Mouse (Mus musculus) spleen, adult 18-20 months (tissue): ENCODE results near the gene Shd.

Source experiments
- DNase-seq, 2 experiments: peaks; one replicate each; pipeline ENCODE4 v3.0.0; 2022; ENCODE audit warnings: mixed read lengths in 2 of 2

The Shd gene

DNA sequence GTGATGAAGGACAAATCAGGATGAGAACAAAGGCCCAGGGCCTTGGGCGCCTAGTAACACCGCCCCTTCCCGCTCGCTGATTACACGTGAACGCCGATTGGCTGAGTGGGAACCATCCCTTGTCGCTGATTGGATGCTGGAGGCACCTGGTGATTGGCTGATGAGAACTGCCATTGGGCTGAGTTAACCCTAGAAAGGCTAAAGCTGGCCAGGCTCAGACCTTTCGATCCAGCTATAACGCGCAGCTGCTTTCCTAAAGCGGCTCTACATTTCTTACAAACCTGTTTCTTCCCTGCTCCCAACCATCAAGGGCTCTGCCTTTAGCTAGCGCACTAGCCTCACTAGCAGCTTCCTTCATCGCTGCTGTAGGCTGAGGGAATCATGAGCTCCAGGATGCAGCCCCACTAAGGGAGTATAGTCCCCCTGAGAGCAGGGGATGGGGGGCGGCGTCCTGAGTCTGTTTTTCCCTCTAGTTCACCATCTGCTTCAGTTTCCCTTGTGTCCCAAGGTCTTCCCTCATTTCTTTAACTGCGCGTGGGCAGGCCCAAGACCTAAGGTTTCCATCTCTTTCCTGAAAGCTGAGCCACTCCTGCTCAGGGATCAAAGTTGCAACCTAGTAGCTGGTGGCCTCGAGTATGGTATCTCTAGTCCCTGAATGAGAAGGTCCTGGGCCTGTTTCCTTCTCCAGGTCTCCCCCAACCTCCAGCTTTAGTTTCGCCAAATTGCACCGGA is 38.3 kb downstream of the Shd start:
- DNase-seq: peak; percentile 78 to 82

DNA sequence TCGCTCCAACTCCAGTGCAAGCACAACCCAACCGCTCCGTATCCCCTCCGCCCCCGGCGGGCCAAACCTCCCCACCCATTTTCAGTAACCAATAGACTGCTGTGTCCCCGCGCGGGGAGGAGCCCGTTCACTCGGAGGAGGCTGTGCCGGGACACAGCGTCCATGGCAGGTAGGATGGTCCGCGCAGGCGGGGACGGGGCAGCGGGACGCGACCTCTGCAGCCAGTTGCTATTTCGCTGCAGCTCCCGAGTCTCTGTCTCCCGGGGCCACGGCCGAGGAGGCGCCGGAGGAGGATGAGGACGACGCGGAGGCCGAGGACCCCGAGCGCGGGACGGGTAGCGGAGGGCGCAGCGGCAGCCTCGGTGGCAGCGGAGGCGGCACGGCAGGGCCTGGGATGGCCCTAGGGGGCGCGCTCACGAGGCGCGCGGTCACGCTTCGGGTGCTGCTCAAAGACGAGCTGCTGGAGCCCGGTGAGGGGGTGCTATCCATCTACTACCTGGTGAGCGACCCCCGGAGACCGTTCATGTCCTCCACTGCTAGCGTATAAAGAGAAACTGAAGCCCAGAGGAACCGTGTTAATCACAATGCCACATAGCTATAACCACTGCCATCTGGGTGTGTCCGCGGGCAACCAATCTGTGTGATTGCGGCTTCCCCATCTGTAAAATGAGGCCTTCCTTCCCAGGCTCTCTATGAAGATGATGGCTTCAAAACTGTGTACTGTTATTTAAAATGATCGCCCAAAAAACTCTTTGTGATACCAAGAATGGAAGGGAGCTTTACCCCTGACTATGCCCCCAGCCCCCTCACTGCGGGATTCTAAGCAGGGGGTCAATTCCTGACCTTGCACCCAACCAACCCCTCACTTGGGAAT is 39.1 kb downstream of the Shd start:
- DNase-seq: peak; percentile 85

DNA sequence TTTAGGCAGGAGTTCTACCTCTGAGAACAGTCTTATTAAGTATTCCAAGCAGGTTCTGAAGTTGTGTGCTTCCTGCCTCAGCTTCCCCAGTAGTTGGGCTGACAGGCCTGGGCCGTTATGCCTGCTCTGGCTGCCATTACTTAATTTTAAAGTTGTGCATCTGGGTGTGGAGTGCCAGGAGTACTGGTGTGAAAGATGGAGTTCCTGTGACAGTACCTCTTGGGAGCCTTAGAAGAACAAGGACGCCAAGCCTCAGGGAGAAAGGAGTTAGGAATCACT is 39.6 kb downstream of the Shd start:
- no peak for DNase-seq

DNA sequence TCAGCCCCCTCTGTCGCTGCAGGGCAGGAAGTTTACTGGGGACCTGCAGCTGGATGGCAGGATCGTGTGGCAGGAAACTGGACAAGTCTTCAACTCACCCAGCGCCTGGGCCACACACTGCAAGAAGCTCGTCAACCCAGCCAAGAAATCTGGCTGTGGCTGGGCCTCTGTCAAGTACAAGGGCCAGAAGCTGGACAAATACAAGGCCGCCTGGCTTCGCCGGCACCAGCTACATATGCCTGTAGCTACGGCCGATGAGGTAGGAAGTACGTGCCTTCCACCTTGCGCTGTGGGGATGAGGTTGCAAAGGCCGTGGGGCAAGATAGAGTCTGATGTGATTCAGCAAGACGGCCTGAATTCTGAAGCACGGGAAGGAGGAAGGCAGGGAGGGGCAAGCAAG is 40.0 kb downstream of the Shd start:
- DNase-seq: no peak

DNA sequence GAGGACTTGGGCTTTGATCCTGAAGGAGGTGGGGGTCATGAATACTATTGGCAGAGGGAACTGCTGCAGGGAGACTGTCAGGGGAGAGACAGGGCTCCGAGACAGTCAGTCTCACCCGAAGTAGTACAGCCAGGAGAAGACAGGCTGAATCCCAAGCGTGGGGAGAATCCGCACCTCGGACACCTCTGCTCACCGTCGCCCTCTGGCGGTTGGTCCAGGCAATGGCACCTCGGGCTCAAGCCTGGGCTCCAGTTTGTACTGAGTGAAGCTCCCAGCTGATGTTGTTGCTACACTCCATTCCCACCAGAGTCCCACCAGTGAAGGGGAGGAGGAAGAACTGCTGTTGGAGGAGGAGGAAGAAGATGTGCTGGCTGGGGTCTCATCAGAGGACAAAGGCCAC is 40.4 kb downstream of the Shd start:
- peak; percentile 53 to 78 for DNase-seq

DNA sequence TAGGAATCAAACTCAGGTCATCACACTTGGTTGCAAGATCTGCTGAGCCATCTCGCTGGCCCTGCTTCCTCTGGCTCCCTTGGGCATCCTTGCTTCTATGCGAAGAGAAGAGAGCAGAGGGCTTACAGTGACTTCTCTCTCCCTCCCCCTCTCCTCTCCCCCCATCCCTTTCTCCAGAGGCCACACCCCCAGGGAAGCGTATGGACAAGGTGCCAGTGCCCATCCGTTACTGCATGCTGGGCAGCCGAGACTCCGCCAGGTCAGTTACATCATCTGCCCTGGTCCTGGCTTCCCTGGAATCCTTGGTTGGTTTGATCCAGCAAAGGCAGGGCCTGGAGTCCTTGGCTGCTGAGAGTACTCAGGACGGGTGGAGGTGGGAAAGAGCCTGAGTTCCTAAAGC is 41.2 kb downstream of the Shd start:
- no peak for DNase-seq

DNA sequence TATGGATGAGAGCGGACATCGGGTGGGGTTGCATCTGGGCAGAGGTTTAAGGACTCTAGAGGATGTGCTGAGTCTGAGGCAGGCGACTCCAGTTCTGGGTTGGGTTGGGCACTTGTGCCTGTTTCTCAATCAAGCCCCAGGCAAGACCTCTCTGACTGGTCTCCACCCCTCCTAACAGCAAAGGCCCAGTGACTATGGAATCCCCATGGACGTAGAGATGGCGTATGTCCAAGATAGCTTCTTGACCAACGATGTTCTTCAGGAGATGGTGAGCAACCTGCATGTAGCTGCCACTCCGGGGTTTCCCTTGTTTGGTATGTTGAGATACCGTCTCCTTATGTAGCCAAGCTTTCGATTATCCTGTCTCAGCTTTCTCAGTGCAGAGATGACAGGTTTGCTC is 45.0 kb downstream of the Shd start:
- no peak for DNase-seq

DNA sequence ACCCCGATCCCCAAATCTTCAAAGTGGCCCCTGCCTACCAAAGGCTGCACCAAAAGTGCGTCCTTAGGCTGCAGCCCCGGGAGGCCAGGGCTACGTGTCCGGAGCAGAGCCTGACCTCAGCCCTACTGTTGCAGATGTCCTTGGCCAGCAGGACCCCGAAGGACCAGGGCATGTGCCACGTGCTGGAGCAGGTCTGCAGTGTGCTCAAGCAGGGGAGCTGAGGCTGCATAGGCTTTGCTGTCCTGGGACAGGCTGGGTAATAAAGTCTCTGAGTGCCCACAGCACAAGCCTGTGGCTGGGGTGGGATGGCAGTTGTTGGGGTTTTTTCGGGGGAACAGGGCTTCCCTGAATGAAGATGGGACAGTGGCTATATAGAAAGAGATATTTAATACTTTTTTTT is 46.1 kb downstream of the Shd start:
- no peak for DNase-seq

DNA sequence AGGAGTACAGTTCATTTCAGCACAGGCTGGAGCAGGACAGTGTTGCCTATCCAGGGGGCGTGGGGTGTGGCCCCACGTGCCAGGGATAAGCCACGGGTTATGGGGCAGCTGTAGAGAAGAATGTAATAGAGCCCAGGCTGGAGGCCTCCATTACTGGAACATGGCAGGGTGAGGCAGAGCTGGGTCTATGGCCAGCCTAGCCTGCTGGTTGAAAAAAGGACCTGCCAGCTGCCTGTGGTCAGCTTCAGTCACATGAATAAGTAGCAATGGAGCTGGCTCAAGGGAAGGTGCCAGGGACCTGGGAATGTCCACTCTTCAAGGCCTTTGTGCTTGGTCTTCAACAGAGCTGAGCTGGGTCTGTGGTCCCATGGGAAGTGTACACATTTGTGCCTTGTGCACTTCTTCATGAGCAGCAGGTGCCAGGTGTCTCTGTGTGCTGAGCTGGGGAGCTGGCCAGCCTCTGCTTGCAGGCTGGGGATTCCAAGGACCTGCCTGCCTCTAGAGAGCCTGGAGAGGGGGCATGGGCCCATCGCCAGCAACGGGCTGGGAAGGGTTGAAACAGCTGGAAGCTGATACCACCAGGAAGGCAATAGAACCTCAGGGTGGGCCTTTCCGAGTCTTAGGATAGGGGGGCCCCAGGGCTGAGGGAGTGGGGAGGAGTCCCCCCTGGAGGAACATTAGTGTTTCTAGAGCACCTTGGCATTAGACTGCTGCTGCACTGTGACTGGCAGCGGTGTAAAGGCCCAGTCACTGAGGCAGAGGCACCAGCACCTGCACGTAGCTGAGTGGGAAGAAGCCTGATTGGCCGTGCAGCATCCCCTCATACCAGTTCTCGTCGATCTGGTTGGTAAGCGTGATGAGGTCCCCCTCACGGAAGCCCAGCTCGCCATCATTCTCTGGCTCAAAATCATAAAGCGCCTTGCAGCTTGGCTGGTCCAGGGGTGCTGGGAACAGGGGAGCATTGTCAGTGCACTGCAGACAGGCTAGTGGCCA is 46.8 kb downstream of the Shd start:
- DNase-seq: no peak

DNA sequence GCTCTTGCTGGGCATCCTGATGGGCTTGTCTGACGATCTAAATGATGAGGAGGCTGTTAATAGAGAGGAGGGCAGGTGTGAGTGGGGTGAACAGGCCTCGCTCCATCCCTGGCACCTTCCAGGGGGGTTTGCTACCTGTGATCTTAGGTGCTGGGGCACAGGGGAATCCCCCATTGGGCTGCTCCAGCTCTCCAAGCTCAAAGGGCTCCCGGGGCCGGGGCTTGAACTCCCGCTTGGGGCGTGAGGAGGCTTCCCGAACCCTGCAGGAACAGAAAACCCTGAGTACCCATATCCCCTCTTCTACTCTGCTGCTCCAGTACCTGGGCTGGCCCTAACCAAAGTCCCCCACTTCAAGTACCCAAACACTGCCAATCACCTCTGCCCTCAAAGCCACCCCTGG is 47.6 kb downstream of the Shd start:
- DNase-seq: no peak

DNA sequence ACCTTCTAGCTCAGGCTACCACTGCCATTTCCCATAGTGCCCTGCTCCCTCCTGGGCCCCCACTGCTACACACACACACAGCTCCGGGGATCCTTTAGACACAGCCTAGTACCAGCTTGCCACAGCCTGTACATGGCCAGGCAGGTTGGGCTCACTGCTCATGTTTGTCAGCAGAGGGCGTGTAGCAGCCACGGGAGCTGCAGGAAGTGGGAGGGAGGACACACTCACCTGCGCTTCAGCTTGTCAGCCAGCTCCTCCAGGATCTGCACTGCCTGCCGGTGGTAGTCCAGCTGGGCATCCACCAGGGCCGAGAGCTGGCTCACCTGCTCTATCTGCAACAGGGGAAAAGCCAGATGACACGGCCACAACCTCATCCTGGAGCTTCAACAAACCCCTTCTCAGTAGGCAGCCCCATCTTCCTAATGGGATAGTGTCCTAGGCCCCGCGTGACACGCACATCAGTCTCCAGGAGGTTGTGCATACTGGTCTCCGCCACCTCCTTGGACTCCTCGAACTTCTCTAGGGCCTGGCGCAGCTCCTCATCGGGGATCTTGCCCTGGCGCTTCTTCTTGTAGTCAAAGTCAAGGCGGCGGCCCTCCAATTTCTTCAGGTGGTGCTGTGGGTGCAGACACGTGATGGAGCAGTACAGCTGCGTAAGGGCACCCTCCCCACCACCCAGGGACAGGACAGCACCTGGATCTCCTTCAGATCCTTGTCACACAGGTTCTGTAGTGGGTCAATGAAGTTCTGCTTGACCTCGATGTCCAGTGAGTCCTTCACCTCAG is 48.3 kb downstream of the Shd start:
- peak; percentile 52 to 63 for DNase-seq

DNA sequence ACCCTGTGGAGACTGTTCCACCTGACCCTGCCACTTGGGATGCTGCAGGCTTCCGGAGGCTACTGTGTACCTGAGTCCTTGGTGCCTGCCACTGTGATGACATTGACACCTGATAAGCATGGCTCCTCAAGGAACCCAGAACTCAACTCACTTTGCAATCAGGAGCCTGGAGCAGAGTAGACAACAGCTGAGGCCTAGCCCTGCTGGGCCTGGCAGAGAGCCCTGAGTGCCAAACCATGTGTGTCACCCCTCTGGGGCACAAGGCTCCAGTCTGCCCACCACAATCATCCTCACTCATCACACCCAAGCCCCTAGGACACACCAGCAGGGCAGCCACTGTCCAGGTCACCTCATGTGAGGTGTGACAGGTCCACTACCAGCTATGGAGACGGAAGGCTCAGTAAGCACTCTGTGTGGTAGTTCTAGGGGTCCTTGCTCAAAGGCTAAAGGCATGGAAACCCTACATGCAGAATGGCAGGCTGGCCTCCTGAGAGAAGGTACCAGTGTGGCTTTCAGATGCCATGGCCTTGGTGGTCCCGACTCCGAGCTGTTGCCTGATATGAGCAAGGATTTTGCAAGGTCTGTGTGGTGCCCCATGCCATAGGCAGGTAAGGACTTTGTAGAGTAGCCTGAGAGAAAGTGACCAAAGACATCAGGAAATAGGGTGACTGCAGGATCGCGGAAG is 50.3 kb downstream of the Shd start:
- DNase-seq: no peak

DNA sequence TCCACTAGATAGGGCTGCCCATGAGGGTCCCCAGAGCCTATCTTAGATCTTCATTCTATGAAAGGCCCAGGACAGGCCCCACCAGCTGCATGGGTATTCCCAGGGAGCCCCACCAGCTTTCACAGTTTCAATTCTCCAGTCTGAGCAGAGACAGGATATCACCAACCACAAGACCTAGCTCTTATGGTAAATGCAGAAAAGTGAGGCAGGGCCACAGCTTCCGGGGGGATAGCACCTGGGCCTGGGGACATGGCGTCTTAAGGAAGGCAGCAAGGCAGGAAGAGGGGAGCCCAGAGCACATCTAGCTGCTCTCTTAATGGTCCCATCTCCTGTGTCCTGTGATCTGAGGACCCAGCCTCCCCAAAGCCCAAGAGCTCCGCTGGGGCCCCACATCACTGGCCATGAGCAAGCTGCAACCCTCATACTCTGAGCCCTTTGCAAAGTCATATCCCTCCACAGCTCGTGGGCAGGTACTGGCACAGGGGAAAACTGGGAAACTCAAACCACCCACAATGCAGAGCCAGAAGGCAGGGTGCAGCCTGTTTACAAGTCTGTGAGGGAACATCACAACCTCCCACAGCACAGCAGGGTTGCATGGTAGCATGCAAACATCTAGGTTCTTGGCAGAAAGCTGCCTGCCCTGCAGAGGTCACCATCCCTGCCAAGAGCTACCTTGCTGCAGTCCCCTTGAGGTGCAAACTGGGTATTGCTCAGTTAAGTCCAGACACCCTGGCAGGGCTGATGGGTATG is 51.1 kb downstream of the Shd start:
- peak in 1 of 2 experiments; percentile 38 for DNase-seq

DNA sequence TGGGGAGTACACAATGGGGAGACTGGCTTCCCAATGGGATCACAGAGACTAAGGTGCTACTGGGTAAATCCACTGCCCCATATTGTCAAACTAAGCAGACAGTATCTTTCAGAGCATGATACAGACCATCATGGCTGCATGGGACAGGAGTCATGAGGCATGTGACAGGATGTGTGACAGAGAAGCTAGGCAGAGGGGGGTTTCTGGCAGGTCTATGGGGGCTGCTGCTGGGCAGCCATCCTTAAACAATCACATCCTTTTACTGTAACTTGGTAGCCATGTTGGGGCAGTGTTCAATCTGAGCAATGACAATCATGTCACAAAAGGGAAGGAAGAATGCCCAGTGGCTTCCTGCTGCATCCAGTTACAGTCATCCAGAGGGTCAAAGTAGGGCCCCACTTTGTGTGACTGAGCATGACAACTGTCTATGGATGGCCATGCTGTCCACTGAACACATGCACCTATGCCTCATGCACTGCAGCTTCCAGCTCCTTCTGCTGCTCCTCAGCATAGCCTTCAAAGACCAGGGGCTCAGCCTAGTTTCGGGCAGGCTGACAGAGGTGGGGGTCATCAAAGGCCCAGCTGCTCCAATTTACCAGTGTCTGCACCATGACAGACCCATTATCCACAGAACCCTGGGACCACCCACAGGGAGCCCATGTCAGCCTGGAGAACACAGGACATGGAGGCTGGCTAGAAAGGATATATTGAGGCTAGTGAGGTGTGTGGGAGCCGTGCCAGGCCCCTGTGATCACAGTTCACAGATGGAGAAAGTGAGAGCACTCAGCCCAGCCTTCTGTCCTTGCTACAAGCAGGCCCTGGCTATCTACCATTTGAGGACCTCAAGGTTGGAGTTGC is 52.1 kb downstream of the Shd start:
- no peak for DNase-seq

DNA sequence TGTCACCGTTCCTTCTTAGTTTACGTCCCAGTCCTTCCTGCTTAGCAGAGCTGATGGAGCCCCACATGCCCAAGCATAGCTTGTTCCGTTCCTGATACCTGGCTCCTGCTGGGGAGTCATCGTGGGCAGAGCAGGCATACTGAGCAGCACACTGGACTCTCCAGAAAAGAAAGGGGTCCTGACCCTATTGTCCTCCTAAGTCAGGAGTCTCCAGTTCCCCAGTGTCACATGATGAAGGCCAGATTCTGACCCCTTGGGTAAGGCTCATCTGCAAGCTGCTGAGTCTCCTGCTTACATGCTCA is 52.7 kb downstream of the Shd start:
- no peak for DNase-seq

DNA sequence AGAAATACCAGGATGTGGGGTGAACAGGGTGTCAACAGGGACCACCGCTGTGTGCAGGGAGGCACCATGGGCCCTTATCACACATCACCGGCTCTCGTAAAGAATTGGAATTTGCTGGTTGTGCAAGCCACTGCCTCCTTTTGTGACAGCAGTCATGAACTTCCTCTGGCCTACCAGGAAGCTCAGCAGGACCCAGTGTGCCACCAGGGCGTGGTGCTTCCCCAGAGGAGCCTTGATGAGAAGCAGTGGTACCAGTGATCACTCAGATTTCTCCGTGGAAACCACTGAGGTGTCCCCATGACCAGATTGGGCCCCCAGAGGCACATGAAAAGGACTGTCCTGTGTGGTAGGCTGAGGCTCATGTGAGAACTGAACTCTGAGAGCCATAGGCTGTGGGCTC is 53.1 kb downstream of the Shd start:
- peak in 1 of 2 experiments; percentile 36 for DNase-seq

DNA sequence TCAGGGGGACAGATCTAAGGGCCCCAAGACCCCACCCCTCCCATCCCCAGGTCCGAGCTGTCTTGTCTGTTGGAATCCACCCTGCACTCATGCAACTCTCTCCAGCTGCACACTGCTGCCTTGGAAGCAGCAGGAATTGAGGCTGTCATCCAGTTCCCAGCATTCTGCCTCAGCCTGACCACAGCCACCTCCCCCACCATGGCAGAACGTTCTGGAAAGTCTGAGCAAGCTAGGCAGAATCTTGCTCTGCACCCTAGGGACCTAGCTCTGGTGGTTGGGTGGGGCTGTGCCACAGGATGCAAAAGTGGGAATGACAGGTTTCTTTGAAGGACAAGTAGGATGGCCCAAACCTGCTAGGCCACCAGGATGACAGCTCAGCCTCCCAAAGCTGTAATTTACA is 54.2 kb downstream of the Shd start:
- DNase-seq: no peak

DNA sequence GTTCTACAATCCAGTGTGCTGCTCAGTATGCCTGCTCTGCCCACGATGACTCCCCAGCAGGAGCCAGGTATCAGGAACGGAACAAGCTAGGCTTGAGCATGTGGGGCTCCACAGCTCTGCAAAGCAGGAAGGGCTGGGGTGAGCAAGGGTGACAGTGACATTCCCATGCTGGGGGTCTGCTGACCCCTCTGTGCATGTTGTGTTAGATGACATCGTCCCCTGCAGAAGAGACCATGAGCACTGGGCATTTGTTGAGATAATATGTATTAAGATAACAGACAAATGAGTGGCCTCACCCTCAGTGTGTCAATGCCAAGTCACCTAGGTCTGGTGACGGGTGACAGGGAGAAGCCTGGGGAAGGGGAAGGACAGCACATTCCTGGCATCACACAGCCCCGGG is 54.7 kb downstream of the Shd start:
- no peak for DNase-seq
